Mouse (Mus musculus) spleen, postnatal 4 days (tissue): ENCODE measurements around the gene Creb5.

Experiments used
- DNase-seq, 2 experiments: peaks; one replicate each; pipeline ENCODE4 v3.0.0; 2022; ENCODE audit warnings: low spot score in 2 of 2

The Creb5 gene

DNA sequence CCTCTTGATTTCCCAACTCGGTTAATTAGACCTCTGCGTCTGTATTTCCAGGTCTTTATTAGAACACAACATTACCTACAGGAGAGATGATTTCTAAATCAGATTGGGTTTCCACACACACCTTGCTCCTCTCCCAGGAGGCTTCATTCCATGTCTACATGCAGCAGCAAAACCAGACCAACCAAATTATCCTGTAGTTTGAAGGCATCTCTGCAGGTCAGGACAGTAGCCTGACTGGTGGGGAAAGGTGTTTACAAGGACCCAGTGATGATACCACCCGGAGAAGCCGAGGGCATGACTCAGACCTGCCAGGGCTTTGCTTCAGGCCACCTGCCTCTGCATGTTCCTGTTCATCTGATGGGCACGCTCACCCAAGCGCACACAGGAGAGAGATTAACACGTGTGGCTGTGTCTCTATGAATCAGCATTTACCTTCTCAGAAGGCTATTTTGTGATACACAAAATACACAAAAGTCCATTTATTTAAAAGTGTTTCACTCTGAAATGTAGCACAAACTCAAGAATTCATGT lies 355.8 kb downstream of the Creb5 start:
- DNase-seq, result no peak

DNA sequence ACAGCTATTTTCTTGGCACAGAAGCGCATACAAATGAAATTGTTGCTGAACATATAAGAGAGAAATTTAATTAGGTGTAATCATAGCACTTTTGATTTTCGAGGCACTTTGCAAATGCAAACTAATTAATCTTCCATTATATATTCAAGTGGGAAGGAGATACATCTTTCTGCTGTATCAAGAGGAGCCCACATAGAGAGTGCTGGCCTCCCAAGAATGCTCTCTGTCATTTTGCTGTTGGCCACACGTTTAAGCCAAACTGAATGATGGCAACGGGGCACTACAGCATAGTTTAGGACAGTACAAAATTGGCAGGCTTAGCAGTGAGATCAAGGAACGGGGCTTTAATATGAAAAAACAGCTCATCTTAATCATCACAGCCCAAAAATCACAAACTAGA lies 356.4 kb downstream of the Creb5 start:
- DNase-seq, result no peak

DNA sequence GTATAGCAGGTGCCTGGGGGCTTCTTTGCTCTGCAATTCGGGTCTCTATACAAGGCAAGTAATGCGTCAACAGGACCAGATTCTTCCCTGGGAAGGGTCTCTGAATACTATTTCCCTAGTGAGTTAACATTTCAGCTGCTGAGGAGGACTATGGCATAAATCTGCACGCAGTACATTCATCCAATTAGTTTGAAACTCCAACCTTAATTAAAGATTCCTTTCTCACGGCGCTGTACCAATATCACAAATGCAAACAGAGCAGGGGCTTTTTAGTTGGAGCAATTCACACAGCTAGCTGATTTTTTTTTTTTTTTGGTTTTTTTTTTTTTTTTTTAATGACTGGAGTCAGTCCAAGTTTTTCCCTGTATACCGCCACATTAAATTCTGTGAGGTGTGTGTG lies 357.0 kb downstream of the Creb5 start:
- DNase-seq, result no peak

DNA sequence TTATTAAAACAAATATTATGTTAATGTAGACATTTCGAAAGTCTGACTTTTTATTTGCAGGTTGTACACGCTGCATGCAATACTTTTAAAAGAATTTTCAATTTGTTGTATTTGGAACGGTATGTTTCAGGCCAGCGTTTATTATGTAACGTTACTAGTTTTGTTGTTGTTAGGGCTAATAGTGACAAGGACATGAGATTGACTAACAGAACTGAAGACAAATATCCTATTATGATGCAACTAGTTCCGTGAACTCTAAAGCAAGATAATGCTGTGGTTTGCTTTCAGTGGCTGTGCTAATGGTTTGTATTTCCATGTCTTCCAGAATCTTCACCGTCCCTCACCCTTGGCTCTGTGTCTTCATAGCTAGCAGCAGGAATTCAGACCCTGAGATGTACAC lies 357.9 kb downstream of the Creb5 start:
- no peak for DNase-seq

DNA sequence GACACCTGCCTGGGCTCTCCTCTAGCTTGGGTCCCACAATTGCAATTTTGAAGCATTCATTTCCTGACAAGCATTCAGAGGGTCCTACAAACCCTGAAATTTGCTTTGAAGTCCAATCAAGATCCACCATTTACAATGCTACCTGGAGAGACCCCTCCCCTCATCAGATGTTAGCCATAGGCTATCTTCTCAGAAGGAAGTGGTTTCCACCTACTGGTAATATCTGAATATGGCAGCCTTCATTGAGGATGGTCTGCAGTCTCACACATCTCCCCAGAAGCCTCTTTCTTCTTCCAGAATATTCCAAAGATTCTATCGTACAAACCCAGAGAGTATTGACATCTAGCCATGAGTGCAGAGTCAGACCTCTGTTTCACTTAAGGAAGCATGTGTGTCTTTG lies 362.7 kb downstream of the Creb5 start:
- no peak for DNase-seq

DNA sequence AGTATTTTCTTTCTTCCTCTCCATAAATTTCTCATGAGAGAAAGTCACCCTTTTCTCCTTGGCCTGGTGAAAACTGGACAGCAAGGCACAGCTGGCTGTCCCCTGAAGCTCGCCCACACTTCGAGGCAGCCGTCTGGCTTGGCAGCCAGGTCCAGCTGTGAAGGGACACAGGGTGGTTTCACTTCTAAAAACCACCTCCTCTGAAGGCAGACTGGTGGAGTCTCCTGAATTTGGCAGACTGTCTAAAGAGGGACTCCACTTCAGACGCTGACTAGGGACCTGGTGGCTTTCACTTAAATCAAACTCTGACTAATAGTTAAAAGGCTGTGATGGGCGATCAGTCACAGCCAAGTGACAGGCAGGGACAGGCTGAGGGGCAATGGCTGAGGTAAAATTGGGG lies 365.6 kb downstream of the Creb5 start:
- no peak for DNase-seq

DNA sequence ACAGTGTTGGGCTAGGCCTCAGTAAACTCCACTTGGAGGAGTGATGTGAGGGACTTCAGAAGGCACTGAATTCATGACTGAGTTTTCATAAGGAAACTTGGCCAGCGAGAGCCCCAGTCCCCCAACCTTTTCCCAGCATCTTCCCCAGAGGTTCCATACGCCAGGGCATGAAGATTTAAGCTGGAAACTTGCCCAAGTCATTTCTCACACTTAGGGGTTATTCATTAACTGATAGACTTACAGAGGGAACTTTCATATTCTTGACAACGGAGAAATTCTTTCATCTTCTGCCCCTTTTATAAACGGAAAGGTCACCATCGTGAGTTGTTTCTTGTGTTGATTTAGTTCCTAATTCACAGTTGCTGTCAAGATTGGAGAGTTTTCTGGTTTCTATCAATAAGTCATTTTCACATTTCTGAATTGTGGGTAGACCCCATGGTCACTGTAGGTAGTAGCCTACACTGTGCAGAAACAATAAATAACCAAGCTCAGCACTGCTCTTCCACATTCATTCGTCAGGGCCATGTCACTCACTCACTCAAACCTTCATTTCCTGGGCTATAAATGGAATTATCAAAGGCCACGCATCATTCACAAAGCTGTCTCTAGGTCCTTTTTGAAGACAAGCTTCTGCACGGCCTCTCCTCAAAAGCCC lies 366.8 kb downstream of the Creb5 start:
- no peak for DNase-seq

DNA sequence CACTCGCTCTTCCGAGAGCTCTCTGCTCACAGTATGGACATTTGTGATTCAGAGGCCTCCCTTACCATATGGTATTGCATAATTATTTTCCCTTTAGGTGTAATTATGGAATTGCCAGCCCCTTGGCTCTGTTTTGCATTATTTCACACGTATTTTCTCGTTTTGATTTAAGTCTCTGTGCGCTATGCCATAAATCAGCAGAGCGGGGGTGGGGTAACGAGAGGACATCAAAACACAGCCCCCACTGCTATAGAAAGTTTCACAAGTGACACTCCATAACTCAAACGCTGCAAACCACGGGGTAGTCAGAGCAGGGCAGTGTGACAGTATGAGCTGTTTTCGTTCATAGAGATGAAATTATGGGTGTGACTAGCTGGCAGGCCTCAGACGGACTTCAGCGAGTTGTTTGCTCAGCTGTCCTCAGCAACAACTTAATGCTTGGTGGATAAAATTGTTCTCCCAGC lies 367.3 kb downstream of the Creb5 start:
- no peak for DNase-seq

DNA sequence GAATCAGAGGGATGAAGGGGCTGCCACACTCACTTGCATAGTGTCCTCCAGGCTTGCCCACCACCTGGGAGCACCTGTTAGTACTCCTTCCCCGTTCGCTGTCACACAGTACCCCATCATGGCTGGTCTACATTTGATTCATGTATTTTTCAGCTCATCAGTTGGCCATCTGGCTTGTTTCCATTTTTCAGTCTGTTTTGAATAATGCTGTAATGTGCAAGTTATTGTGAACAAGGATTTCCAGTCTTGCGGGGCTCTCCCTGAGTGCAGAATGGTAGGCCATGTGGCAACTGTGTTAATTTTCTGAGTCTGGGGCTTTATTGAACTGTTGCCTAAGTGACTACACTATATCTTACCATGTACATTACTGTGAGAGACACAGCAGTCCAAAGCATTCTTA lies 369.4 kb downstream of the Creb5 start:
- no peak for DNase-seq

DNA sequence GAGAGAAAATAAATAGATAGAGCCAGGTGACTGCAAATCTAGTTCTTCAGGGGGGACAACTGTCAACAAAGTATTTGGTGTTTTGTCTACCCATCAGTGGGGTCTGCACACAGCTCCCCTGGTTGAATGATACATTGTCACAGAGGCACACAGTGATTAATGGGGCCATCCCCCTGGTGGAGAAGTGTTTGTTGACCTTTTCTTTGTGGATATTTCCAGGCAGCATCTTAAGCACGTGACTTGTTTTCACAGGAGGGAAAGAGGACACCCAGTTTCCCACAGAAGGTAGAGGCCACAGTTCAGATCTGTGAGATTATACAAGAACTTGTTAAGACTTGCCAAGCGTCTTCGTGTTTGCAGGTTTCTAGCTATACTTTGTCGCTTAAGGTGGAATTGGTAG lies 370.4 kb downstream of the Creb5 start:
- DNase-seq, result no peak

DNA sequence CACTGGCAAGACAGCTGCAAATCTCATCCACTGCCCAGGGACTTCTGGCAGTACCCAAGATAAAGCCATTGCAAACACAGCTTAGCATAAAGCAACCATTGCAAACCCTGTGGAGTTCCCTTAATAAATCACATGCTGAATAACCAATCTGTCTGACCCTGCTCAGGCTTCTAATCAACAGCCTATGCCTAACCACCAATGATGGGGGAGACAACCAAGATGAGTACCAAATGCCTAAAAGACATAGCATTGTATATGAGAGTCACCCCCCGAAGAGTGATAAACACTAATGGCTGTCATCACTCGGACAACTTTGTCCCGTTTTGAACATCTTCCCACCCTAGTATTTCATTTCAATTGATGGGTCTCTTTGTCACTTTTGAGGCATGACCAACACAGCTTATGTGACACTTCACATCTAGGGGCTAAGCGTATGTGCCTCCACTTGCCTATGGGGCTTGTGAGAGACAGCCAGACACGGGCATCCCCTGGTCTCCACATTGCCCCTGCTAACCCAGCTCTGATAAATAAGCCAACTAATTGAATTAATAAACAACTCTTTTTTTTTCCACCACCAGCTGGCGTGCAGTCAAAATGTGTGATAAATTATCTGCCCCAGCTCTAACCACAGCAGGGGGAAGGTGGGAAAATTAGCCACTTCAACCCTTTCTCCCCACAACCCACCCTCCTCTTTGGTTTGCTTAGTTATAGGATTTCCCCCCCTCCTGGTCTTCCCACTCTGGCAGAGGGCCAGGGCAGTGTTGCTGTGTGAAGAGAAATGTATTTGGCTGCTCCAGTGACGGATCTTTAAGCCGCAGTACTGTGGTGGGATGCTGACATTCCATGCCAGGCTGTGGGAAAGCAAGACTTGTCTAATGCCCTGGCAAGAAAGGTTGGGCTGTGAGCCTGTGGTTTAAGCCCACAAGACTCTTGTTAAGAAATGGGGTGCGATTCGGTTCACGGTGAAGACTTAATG lies 376.1 kb downstream of the Creb5 start:
- no peak for DNase-seq

DNA sequence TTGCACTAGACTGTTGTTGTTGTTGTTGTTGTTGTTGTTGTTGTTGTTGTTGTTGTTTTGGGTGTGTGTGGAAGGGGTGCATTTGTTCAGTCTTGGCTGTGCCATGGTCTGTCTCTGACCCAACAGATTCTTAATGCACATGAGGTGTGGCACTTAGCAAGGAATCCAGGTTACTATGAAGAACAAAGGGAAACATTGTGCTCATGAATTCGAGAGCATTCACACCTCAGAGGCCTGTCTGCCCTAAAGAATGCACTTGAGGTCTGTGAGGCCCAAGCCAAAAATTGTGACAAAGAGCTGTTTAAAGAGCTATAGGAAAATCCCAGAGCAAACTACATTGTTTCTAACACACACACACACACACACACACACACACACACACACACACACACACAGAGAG lies 377.7 kb downstream of the Creb5 start:
- DNase-seq, result no peak

DNA sequence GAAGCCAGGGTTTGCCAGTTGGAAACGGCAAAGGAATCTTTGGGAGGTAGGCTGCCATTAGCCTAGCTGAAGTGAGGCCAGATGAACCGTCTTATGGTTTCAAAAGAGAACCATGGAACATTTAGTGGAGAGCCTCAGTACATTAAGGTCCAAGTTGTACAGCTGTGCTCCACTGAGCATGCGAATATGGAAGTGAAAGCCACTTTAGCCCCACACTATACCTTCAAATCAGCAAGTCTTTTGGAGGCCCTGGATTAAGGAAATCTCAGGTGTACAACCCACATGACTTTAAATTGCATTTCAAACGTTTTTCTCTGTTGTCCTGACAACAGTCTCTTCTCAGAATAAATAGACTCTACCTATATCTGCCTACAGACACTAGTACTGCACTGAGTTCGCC lies 379.4 kb downstream of the Creb5 start:
- no peak for DNase-seq

DNA sequence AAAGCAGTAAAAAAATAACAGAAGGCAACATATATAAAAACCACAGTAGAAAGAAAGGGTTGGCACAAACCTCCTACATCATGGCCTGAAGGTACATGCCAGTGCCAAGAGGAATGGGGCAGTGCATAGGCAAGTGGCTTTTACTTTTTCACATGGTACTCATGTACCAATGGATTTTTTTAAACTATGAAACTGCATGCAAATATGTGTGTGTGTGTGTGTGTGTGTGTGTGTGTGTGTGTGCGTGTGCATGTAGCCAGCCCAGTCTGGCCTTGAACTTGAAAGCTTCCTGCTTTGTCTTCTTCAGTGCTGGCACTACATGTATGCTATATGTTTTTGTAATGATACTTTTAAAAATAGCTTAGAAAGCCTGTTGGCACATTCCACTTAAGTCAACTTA lies 391.2 kb downstream of the Creb5 start:
- no peak for DNase-seq

DNA sequence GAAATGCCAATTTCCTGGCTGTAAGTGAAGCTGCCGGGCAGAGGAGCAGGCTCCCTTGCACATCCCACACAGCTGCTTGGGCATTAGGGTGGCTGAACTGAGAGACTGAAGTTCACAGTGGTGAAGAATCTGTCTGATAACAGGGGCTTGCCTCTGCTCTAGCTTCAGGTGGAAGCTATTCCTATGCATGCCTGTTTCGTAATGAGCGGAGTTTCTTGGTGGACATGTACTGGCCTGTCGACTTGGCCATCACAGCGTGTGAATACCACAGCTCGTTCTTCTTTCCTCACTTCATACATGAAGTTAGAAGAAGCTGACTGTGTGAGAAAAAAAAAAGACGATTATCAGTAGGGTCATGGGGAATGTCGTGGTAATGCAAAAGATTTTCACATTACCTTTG lies 393.0 kb downstream of the Creb5 start:
- DNase-seq, result no peak

DNA sequence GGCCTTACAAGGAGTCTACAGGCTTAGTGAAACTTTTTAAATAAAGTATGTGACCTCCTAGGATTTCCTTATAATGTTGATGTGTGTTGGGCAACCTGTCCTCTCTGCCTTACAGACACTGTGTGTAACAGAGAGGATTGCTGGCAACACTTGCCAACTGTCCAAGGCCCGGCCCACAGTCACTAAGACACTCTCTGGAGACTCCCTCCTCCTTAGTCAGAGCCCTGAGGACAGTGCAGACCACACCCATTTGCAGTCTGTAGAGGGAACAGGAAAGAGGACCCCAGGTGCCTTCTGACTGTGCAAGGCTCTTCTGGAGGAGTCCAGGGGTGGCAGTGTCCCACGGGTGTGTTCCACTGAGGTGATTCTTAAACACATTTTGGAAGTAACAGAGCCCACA lies 397.3 kb downstream of the Creb5 start:
- no peak for DNase-seq

DNA sequence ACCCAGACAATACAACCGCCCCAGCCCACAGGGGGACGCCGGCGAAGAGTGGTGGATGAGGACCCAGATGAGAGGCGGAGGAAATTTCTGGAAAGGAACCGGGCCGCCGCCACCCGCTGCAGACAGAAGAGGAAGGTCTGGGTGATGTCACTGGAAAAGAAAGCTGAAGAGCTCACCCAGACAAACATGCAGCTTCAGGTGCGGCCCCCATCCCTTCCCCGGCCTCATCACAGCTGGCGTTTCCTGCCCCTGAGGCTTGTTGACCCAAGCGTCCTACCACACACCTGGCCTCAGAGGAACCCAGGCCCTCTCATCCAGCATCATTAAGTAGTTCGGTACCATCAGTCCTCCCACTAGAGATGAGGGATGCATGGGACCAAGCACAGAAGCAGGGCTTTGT lies 398.3 kb downstream of the Creb5 start:
- no peak for DNase-seq

DNA sequence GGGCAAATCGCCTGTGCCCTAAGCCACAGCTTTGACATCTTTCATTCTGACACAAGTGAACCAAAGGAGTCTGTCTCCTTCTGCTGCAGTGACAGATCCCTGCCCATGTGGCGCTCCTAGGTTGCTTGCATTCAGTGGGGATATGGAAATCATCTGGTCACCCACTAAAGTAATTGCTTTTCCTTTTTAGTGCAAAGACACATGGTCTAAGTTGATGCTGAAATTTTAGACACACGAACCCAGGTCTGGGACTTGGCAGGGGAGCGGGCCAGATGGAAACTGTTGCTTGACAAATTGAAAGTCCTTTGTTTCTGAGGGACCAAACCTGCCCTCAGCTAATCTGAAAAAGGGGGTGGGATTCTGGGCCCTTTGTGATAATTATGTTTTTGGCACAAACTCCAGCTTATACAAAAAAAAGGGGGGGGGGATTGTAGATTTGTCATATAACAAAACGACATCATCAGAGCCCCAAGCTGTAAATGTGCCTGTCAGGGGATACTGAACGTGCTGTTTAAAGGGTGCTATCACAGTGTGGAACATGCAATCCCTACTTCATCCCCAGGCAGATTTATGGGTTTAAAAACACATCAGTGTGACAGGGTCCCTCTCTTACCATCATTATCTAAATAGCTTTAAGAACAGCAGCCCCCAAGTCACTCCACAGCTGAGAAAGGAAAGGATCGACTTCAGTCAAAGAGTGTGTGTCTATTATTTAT lies 401.9 kb downstream of the Creb5 start:
- no peak for DNase-seq

DNA sequence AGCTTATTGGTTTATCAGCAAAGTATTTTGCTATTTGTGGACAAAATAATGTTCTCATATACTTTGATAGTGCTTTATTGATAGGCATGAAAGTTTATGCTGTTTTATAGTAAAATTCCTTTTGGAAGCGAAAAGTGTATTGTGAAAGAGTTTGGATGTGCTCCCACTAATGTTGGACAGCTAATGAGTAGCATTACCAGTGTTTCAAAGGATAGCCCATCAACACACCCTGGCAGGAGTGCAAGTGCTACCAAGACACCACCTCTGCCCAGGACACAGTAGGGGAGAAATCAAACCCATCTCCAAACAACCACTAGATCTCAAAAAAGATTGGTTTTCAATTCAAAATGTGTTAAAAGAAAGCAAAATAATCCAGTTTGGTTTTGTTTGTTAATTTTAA lies 403.9 kb downstream of the Creb5 start:
- no peak for DNase-seq

DNA sequence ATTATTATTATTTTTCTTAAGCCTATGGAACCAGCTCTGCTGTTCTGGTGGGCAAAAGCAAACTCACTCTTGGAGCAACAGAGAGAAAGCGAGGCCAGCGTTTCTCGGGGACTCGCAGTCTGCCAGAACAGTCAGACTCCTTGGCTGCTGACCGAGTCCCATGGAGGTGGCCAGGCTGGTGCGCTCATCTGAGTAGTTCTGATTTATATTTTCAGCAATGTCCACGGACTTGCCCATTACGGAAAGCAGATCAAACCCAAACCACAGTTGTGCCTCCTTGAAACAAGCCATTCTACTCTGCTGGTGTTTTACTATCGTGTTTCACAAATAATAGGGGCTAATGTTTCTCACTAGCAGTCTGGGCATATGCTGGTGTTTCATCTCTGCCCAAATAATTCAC lies 408.1 kb downstream of the Creb5 start:
- DNase-seq, result no peak

DNA sequence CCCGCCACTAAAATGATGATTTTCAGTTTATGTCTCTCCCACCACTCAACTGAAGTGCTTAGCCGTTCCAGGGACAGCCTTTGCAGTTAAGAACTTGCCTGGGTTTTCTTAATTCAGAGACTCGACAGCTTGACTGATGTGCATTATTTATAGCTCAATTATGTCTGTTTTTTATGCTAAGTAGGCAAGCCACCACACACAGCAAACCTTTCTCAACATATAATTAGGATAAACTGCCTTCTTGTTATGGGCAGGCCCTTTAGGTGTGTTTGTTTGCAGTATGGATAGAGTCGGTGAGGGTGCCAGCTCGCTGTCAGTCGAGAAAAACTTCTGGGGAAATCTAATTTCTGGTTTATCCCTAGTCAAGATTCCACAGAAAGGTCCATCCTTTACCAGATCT lies 409.4 kb downstream of the Creb5 start:
- no peak for DNase-seq

DNA sequence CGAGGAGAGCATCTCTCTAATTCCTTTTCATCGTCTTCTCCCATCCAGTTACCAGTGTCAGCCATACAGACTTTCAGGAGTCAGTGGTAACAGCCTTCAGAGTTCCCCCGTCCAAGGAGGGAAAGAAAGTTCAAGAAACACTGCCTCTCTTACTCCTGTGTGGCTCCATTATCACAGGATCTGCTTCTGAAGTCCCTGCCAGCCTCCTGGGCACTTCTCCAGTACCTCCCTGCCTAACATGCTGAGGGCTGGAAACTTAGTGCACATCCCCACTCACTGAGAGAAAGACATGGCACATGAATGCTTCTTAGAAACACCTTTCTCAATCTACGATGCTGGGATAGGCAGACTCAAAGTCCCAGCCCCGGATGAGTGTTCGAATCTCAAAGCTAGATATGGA lies 409.9 kb downstream of the Creb5 start:
- DNase-seq, result no peak
